Mouse (Mus musculus) telencephalon, adult 2 months (tissue): ENCODE results near the gene Enpp1.

Experiments
- DNase-seq: peaks from one replicate; pipeline ENCODE4 v3.0.0-alpha.2; 2011; ENCODE audit warnings: low read depth, low spot score

Gene Enpp1

GRCm38 (mm10) chr10:24711480-24712366 is at the start of gene Enpp1:
Gene Enpp1 (minus strand): TSS chr10:24712159.
- no peak for DNase-seq

- DNase-seq: no peak
Measured at GRCm38 (mm10) chr10:24758326-24758915, 46.5 kb upstream of the Enpp1 start.

- no peak for DNase-seq
Measured at GRCm38 (mm10) chr10:24754874-24755540, 43.0 kb upstream of the Enpp1 start.

- DNase-seq: no peak
Measured at GRCm38 (mm10) chr10:24754251-24754835, 42.4 kb upstream of the Enpp1 start.

GRCm38 (mm10) chr10:24753536-24754250 is 41.7 kb upstream of the Enpp1 start:
- DNase-seq: no peak

- no peak for DNase-seq
Measured at GRCm38 (mm10) chr10:24742950-24743487, 31.1 kb upstream of the Enpp1 start.

- DNase-seq: no peak
Measured at GRCm38 (mm10) chr10:24741229-24742198, 29.6 kb upstream of the Enpp1 start.

- DNase-seq: no peak
Measured at GRCm38 (mm10) chr10:24739171-24739570, 27.2 kb upstream of the Enpp1 start.

- no peak for DNase-seq
Measured at GRCm38 (mm10) chr10:24738456-24738855, 26.5 kb upstream of the Enpp1 start.

- DNase-seq: no peak
Measured at GRCm38 (mm10) chr10:24735027-24735777, 23.2 kb upstream of the Enpp1 start.

- DNase-seq: no peak
Measured at GRCm38 (mm10) chr10:24727478-24727877, 15.5 kb upstream of the Enpp1 start.

GRCm38 (mm10) chr10:24725197-24725596 is 13.2 kb upstream of the Enpp1 start:
- no peak for DNase-seq

GRCm38 (mm10) chr10:24721841-24722240 is 9.9 kb upstream of the Enpp1 start:
- no peak for DNase-seq

- no peak for DNase-seq
Measured at GRCm38 (mm10) chr10:24719383-24719782, 7.4 kb upstream of the Enpp1 start.

GRCm38 (mm10) chr10:24718720-24719119 is 6.8 kb upstream of the Enpp1 start:
- no peak for DNase-seq

GRCm38 (mm10) chr10:24718058-24718457 is 6.1 kb upstream of the Enpp1 start:
- DNase-seq: peak; percentile 31

GRCm38 (mm10) chr10:24716232-24716631 is 4.3 kb upstream of the Enpp1 start:
- DNase-seq: no peak

GRCm38 (mm10) chr10:24712901-24713300 is 942 bp upstream of the Enpp1 start:
- no peak for DNase-seq

- DNase-seq: no peak
Measured at GRCm38 (mm10) chr10:24712367-24712761, 405 bp upstream of the Enpp1 start.
